Mouse (Mus musculus): ENCODE measurements around the gene Sh3bp2.
A peak's percentile ranks its signal among the peaks of the same experiment; 100 is the strongest.

The Sh3bp2 gene

DNA sequence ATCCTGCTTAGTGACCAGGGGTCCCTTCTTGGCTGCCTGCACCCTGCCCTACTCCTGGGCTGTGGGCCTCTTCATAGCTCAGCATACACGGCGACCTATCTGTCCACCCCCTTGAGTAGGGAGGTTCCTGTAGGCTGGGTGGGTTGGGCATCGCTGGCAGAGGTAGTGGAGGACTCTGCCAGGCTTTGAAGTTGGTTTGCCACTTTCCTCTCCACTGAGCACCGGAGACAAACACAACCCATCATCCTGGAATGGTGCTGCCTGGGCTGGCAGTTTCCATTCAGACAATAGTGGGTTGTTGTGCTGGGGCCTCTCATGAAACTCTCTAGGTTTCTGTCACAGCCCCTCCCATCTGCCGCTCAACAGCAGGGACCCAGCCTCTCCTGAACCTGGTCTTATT, 4.5 kb downstream of the Sh3bp2 start:
- TF ChIP-seq CTCF (conservative IDR thresholded peaks at IDR 0.05; ENCODE audit: low read length) (no peak), POU5F1 (IDR thresholded peaks at IDR 0.05; ENCODE audit: borderline replicate concordance, low read length) (no peak), NANOG (IDR thresholded peaks at IDR 0.05; ENCODE audit: borderline replicate concordance, low read length) (no peak)
- Histone ChIP-seq H3K4me3 (replicated peaks; ENCODE audit: low read length) (no peak overlapping the region), H3K36me3 (ENCODE audit: insufficient read depth, low read length) (no peaks in the 10 kb centered on the region), H3K27me3 (ENCODE audit: insufficient read depth, low read length) (peaks cover 30% of the 10 kb centered on the region), H3K9me3 (ENCODE audit: low read length) (peaks cover 7% of the 10 kb centered on the region; the same call in 1 of the 2 replicates), H3K4me1 (replicated peaks; ENCODE audit: low read depth, low read length) (peaks cover 12% of the 10 kb centered on the region)

DNA sequence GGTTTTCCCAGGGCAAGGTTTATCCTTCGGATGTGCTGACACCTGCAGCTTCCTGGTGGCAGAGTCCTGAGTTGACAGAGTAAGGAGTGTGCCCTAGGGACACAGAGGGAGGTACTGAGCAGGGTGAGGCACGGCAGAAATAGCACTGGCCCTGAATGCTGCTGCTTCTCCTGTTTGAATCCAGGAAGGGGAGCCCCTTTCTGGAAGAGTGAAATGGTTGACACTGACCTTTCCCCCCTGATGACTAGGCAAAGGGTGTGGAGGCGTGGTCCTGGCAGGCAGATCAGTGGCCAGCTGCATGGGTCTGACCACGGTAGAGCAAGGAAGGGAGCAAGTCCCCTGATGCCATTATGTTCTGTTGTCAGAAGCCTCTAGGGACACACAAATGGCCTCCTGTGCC, 5.0 kb downstream of the Sh3bp2 start:
- Histone ChIP-seq H3K4me1 (replicated peaks; ENCODE audit: low read depth, low read length) (peaks cover 12% of the 10 kb centered on the region), H3K4me3 (replicated peaks; ENCODE audit: low read length) (no peak overlapping the region), H3K27me3 (ENCODE audit: insufficient read depth, low read length) (peaks cover 30% of the 10 kb centered on the region), H3K9me3 (ENCODE audit: low read length) (peaks cover 7% of the 10 kb centered on the region; the same call in 1 of the 2 replicates), H3K36me3 (ENCODE audit: insufficient read depth, low read length) (no peaks in the 10 kb centered on the region)
- TF ChIP-seq NANOG (IDR thresholded peaks at IDR 0.05; ENCODE audit: borderline replicate concordance, low read length) = no peak
- no peak for TF ChIP-seq CTCF (conservative IDR thresholded peaks at IDR 0.05; ENCODE audit: low read length)
- no peak for TF ChIP-seq POU5F1 (IDR thresholded peaks at IDR 0.05; ENCODE audit: borderline replicate concordance, low read length)

DNA sequence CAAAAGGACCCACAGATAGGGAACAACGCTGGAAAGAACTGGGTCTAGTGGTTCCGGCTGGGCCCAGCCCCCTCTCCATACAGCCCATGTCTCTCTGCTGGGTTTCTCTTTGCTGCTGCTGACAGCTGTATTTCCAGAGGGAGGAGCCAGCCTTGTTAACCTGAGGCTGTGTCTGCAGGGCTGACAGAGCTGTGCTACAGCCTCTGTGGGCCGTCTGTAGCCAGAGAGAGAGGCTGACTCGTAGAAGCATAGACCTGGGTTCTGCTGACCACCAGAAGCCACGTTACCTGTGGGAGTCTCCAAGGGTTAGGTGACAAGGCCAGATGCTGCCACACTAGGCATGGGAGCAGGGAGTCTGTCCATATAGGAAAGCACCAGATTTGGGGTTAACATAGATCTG, 7.4 kb downstream of the Sh3bp2 start:
- TF ChIP-seq NANOG (IDR thresholded peaks at IDR 0.05; ENCODE audit: borderline replicate concordance, low read length) (no peak), POU5F1 (IDR thresholded peaks at IDR 0.05; ENCODE audit: borderline replicate concordance, low read length) (no peak), CTCF (conservative IDR thresholded peaks at IDR 0.05; ENCODE audit: low read length) (no peak)
- H3K36me3 ChIP-seq (ENCODE audit: insufficient read depth, low read length) = no peaks in the 10 kb centered on the region

DNA sequence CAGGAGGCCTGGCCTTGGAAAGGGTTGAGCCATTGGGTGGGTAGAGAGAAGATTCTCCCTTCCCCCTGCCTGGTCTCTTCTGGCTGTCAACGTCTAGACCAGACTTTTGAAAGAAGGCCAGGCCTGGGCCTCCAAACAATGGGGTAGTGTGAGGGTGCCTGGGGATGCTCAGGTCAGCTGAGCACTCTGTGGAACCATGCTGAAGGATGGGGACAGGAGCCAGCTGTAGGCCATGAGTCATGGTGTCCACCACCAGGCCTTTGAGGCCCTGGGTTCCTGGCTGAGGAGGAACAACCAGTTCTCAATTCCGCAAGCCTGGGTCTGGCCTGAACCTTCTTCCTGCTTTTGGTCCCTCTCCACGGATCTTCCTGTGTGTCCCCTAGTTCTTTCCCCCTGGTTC, 8.2 kb downstream of the Sh3bp2 start:
- Histone ChIP-seq H3K27me3 (ENCODE audit: insufficient read depth, low read length) (0 out of 2 replicates have a peak, but pooled peaks cover 2% of the 10 kb centered on the region), H3K4me3 (replicated peaks; ENCODE audit: low read length) (no peak overlapping the region), H3K4me1 (replicated peaks; ENCODE audit: low read depth, low read length) (peaks cover 4% of the 10 kb centered on the region), H3K36me3 (ENCODE audit: insufficient read depth, low read length) (no peaks in the 10 kb centered on the region), H3K9me3 (ENCODE audit: low read length) (peaks cover 7% of the 10 kb centered on the region; the same call in 1 of the 2 replicates)
- no peak for TF ChIP-seq CTCF (conservative IDR thresholded peaks at IDR 0.05; ENCODE audit: low read length)
- TF ChIP-seq POU5F1 (IDR thresholded peaks at IDR 0.05; ENCODE audit: borderline replicate concordance, low read length) = no peak
- no peak for TF ChIP-seq NANOG (IDR thresholded peaks at IDR 0.05; ENCODE audit: borderline replicate concordance, low read length)

More for the DNA sequence above, 7.4 kb downstream of the Sh3bp2 start:
- H3K4me1 ChIP-seq (replicated peaks; ENCODE audit: low read depth, low read length) = peaks cover 1% of the 10 kb centered on the region
- peaks cover 7% of the 10 kb centered on the region; the same call in 1 of the 2 replicates for H3K9me3 ChIP-seq (ENCODE audit: low read length)
- H3K4me3 ChIP-seq (replicated peaks; ENCODE audit: low read length) = no peak overlapping the region
- H3K27me3 ChIP-seq (ENCODE audit: insufficient read depth, low read length) = peaks cover 9% of the 10 kb centered on the region; the same call in 1 of the 2 replicates

DNA sequence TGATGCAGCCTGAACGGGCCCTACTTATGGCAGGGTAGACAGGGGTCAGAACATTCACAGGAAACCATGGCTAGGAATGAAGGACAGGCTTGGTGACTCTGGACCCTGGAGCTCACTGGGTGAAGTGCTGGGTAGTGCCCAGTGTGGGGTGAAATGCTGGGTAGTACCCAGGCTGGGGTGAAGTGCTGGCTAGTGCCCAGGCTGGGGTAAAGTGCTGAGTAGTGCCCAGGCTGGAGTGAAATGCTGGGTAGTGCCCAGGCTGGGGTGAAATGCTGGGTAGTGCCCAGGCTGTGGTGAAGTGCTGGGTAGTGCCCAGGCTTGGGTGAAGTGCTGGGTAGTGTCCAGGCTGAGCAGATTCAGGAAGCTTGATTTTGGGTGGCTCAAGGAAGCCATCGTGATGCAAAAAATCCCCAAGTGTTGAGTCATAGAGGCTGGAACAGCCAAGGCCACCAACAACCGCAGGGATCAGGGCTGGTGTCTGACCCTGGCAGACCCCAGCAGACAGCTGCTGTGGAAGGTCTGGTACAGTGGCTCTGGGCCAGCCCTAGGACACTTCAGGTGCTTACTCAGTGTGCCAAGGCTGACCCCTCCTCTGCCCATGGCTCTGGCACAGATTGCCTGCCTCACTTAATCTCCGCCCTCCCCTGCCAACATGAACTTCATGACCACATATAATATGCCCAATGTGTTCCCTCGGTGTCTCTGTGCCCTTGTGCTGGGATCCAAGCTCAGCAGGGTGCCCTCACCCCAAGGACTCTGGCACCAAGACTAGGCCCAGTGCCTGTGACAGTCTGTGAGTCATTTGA, 9.3 kb downstream of the Sh3bp2 start:
- H3K9me3 ChIP-seq (ENCODE audit: low read length) = peaks cover 7% of the 10 kb centered on the region; the same call in 1 of the 2 replicates
- peaks cover 9% of the 10 kb centered on the region for H3K4me1 ChIP-seq (replicated peaks; ENCODE audit: low read depth, low read length)
- H3K27me3 ChIP-seq (ENCODE audit: insufficient read depth, low read length) = peaks cover 11% of the 10 kb centered on the region; the same call in 1 of the 2 replicates
- H3K4me3 ChIP-seq (replicated peaks; ENCODE audit: low read length) = no peak overlapping the region
- TF ChIP-seq NANOG (IDR thresholded peaks at IDR 0.05; ENCODE audit: borderline replicate concordance, low read length) (no peak), CTCF (conservative IDR thresholded peaks at IDR 0.05; ENCODE audit: low read length) (no peak), POU5F1 (IDR thresholded peaks at IDR 0.05; ENCODE audit: borderline replicate concordance, low read length) (no peak)
- H3K36me3 ChIP-seq (ENCODE audit: insufficient read depth, low read length) = no peaks in the 10 kb centered on the region

DNA sequence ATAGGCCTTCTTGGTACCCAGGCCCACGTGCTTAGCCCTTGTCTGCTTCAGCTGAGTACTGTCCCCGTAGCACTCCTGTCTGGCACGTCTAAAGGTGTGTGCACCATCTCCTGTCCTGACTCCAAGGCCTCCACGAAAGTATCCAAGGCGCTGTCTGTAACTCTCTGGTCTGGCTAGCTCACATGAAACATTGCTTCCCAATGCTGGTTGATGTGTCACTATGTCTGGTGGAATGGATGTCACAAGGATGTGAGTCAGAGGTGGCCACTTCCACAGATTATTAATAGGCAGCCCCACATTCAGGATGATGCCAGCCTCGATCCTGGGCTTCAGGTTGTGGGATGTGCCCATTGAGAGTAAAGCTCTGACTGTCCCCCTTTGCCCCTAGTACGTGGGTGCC, 10.2 kb downstream of the Sh3bp2 start:
- Histone ChIP-seq H3K4me1 (replicated peaks; ENCODE audit: low read depth, low read length) (peaks cover 9% of the 10 kb centered on the region), H3K36me3 (ENCODE audit: insufficient read depth, low read length) (no peaks in the 10 kb centered on the region), H3K27me3 (ENCODE audit: insufficient read depth, low read length) (peaks cover 18% of the 10 kb centered on the region), H3K4me3 (replicated peaks; ENCODE audit: low read length) (no peak overlapping the region), H3K9me3 (ENCODE audit: low read length) (peaks cover 7% of the 10 kb centered on the region; the same call in 1 of the 2 replicates)
- TF ChIP-seq POU5F1 (IDR thresholded peaks at IDR 0.05; ENCODE audit: borderline replicate concordance, low read length) (no peak), CTCF (conservative IDR thresholded peaks at IDR 0.05; ENCODE audit: low read length) (no peak)

DNA sequence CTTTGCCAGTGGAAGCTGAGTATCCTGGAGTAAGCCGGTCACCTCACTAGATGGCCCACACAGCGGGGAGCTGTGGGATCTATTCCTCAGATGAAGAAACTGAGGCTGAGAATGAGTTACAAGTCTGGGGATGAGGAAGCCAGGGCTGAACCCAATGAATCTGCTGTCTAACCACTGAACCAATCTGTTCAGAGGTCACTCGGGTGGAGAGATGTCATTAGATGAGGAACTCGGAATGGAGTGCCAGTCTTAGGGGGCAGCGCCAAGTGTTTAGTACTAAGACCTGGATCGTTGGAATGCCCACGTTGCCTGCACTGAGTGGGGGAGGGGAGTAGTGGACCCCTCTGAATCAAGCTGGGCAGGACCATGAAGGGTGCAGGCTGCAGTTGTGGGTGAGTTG, 12.4 kb downstream of the Sh3bp2 start:
- Histone ChIP-seq H3K36me3 (ENCODE audit: insufficient read depth, low read length) (no peaks in the 10 kb centered on the region), H3K27me3 (ENCODE audit: insufficient read depth, low read length) (peaks cover 29% of the 10 kb centered on the region), H3K4me3 (replicated peaks; ENCODE audit: low read length) (no peak overlapping the region), H3K4me1 (replicated peaks; ENCODE audit: low read depth, low read length) (peaks cover 9% of the 10 kb centered on the region), H3K9me3 (ENCODE audit: low read length) (peaks cover 5% of the 10 kb centered on the region; the same call in 1 of the 2 replicates)
- TF ChIP-seq CTCF (conservative IDR thresholded peaks at IDR 0.05; ENCODE audit: low read length) (no peak), POU5F1 (IDR thresholded peaks at IDR 0.05; ENCODE audit: borderline replicate concordance, low read length) (no peak), NANOG (IDR thresholded peaks at IDR 0.05; ENCODE audit: borderline replicate concordance, low read length) (no peak)

DNA sequence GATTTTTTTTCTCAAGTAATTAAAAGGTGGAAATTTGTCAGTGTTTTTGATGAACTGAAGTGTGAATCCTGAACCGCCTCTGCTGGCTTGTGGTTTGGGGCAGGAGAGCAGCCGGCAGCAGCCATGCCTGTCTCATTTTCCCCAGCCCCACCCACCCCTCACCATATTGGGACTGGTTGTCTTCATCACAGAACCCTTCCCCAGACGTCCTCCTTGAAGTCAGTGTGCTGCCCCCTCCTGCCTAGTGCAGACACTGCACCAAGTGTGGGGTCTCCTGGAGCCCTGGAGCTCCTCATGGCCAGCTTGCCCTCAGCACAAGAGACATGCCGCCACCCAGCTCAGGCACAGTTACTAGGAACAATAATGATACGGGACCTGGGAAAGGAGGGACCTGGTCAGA, 12.9 kb downstream of the Sh3bp2 start:
- Histone ChIP-seq H3K27me3 (ENCODE audit: insufficient read depth, low read length) (peaks cover 29% of the 10 kb centered on the region), H3K9me3 (ENCODE audit: low read length) (0 out of 2 replicates have a peak, but pooled peaks cover under 1% of the 10 kb centered on the region), H3K4me1 (replicated peaks; ENCODE audit: low read depth, low read length) (peaks cover 9% of the 10 kb centered on the region), H3K36me3 (ENCODE audit: insufficient read depth, low read length) (no peaks in the 10 kb centered on the region), H3K4me3 (replicated peaks; ENCODE audit: low read length) (no peak overlapping the region)
- peak; percentile 29 for TF ChIP-seq CTCF (conservative IDR thresholded peaks at IDR 0.05; ENCODE audit: low read length)
- TF ChIP-seq NANOG (IDR thresholded peaks at IDR 0.05; ENCODE audit: borderline replicate concordance, low read length) = no peak

Measured in E14TG2a.4 (cell line).